Mouse (Mus musculus) neural tube, embryonic 11.5 days (tissue): ENCODE data around the gene Plagl1. TPM values are rescaled to one million over a fixed set of nuclear protein-coding genes. Genes with fewer than 3 reads are reported as not detected.

Source experiments
- polyA plus RNA-seq: library from polyadenylated mRNA; unstranded; fragments of >200 nt; fragmentation: Nextera tagmentation; extraction: Ambion mirVana; gene quantifications from 2 replicates; pipeline ENCODE4 v1.2.1, GENCODE M21; 2014

Plagl1 gene
- polyA plus RNA-seq, 1 experiment from 2014 or later = 150 TPM

Other genes starting within 250 kb of the Plagl1 start
- gene Utrn, start 191.1 kb upstream of the Plagl1 start, polyA plus RNA-seq = 46.4 and 47.4 TPM in 2 replicates
- 1.8 and 2.7 TPM in 2 replicates for gene Stx11, start 96.2 kb upstream of the Plagl1 start, polyA plus RNA-seq
- gene Sf3b5, start 55.2 kb upstream of the Plagl1 start, polyA plus RNA-seq = 35.9 and 40.7 TPM in 2 replicates
- not detected in 2 replicates for gene Zc2hc1b, start 117.5 kb downstream of the Plagl1 start, polyA plus RNA-seq
- gene Ltv1, start 132.7 kb downstream of the Plagl1 start, polyA plus RNA-seq = 74.5 and 78.5 TPM in 2 replicates